Mouse (Mus musculus) effector memory CD4-positive, alpha-beta T cell, adult 7 months (primary cell): Measurements from ENCODE around the gene Mrpl35. TPM values are rescaled to one million over a fixed set of nuclear protein-coding genes. Genes with fewer than 3 reads are reported as not detected.

Experiments
- polyA plus RNA-seq: library from polyadenylated mRNA; unstranded; fragments of 100-300 nt; shearing (Covaris generic); gene quantifications from one replicate; pipeline ENCODE4 v1.2.1, GENCODE M21; 2017

Gene Mrpl35
- 32.5 TPM for polyA plus RNA-seq

GRCm38 (mm10) chr6:71826869-71827268, at the start of gene Mrpl35:
Mrpl35 (minus strand) TSS chr6:71826969.

DNA sequence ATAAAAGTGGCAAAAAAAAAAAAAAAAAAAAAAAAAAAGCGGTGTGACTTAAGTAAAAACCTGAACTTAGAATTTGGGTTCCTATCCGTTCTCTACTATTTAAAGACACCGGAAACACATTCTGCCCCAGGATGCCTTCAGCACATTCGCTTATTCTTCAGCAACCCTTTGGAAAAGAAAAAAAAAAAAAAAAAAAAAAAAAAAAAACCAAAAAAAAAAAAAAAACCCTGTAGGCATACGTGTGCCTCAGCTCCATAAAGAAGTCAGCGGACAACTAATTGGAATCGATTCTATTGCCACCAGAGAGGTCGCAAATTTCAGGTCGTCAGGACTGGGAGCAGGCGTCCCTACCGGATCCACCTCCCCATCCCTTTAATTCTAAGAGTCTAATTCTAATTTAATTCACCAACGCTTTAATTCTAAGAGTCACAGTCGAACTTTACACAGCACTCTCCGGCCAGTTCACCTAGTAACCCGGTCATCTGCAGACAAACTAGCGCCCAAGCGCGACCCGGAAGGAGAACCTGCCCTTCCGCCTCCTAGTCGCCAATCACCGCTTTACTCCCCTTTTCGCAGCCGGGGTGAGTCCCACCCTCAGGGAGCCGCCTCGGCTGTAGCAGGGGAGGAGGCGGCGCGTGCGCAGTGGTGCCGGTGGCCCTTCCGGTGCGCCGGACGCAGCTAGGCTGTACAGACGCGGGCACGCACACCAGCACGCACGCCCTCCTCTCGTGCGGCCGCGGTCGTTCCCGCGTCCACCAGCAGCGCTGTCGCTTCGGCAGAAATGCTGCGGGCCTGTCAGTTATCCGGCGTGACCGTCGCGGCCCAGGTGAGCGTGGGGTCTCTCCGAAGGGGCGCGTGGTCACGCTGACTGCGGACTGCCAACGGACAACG, 4.2 kb upstream of the Mrpl35 start, which contains the start of gene Immt:
Gene Immt, plus strand, starts transcription at position 642 of the 891 bp plus-strand sequence.

Other genes starting within 250 kb of the Mrpl35 start
- gene Kdm3a, start 194.0 kb downstream of the Mrpl35 start, polyA plus RNA-seq, result 122 TPM
- 0.16 TPM for gene Reep1, start 119.4 kb downstream of the Mrpl35 start, polyA plus RNA-seq
- 79.8 TPM for gene Immt, start 4.4 kb upstream of the Mrpl35 start, polyA plus RNA-seq
- gene Ptcd3, start 81.8 kb upstream of the Mrpl35 start, polyA plus RNA-seq, result 41.1 TPM
- gene Polr1a, start 82.1 kb upstream of the Mrpl35 start, polyA plus RNA-seq, result 33.4 TPM